In genomic region chr7:49616258-49616735, GRCm38 (mm10) we compare ENCODE assay signal across 9 mouse cellular contexts. TPM values are rescaled to one million over a fixed set of nuclear protein-coding genes. Genes with fewer than 3 reads are reported as not detected.
DNase-seq lines count a peak whose midpoint lies in the region; ATAC-seq and TF ChIP-seq lines count a peak whose summit lies in the region.
"Had no signal": no experiment of that assay in that cellular context is flagged by ENCODE, and none has a peak within 500 bp of the region (broad histone marks: within the 10 kb centered on the region; RNA-seq: fewer than 3 reads in every experiment).

No protein-coding gene starts in this region.

- 5% methylated on average over 7 of the region's 7 CpGs for WGBS in cerebellum, adult 2 months
- WGBS in intestine, embryonic 15.5 days: 8% methylated on average over 6 of the region's 7 CpGs
- WGBS in liver, postnatal 0 days (ENCODE audit: insufficient replicate concordance): 6% methylated on average over 6 of the region's 7 CpGs
- 10% methylated on average over 6 of the region's 7 CpGs for WGBS in neural tube, embryonic 14.5 days

- no peak overlapping the region for H3ac ChIP-seq in C2C12 (ENCODE audit: control insufficient read depth, insufficient read length, low read depth)

- peak; percentile 59 for ATAC-seq in intestine, embryonic 15.5 days
- peak; percentile 53; the same call in 1 of the 2 replicates for ATAC-seq in liver, postnatal 0 days
- ATAC-seq in neural tube, embryonic 14.5 days (ENCODE audit: low read depth): peak; percentile 84

- H3K27me3 ChIP-seq in C2C12 (ENCODE audit: control insufficient read depth, insufficient read depth, insufficient read length) (no peaks in the 10 kb centered on the region), ES-Bruce4 (ENCODE audit: control insufficient read depth, insufficient read depth, low read length, poor library complexity, severe bottlenecking) (no peaks in the 10 kb centered on the region)
- no peaks in the 10 kb centered on the region for H3K27me3 ChIP-seq in cerebellum, adult 2 months (ENCODE audit: control insufficient read depth, insufficient read depth, low read length)
- no peaks in the 10 kb centered on the region for H3K27me3 ChIP-seq in intestine, embryonic 15.5 days (replicated peaks)
- H3K27me3 ChIP-seq in liver, postnatal 0 days (ENCODE audit: insufficient read depth, low read length): no peaks in the 10 kb centered on the region
- peaks cover 40% of the 10 kb centered on the region for H3K27me3 ChIP-seq in neural tube, embryonic 14.5 days (ENCODE audit: control insufficient read depth, insufficient read depth, low read length)
- H3K27me3 ChIP-seq: liver, embryonic 13.5 days had no signal

- H3K9me3 ChIP-seq in ES-Bruce4 (replicated peaks; ENCODE audit: control insufficient read depth, insufficient read depth, low read length, poor library complexity, severe bottlenecking): no peaks in the 10 kb centered on the region
- no peaks in the 10 kb centered on the region for H3K9me3 ChIP-seq in intestine, embryonic 15.5 days
- H3K9me3 ChIP-seq in liver, postnatal 0 days (ENCODE audit: low read length): no peaks in the 10 kb centered on the region
- no peaks in the 10 kb centered on the region for H3K9me3 ChIP-seq in neural tube, embryonic 14.5 days (ENCODE audit: control insufficient read depth, low read length)
- H3K9me3 ChIP-seq: liver, embryonic 13.5 days had no signal

- peak; percentile 35 to 53 for DNase-seq in cerebellum, adult 2 months
- peak; percentile 75 for DNase-seq in forelimb bud, embryonic 11.5 days (ENCODE audit: low read depth, low spot score)
- DNase-seq in liver, postnatal 0 days: peak; percentile 77
- peak; percentile 50 for DNase-seq in yolk sac, embryonic 10.5 days (ENCODE audit: low spot score)
- DNase-seq: liver, embryonic 13.5 days had no signal

- no peak for TF ChIP-seq EP300 in ES-Bruce4 (IDR thresholded peaks at IDR 0.05; ENCODE audit: insufficient read depth, low read depth, low read length)
- TF ChIP-seq EP300 in liver, postnatal 0 days (IDR thresholded peaks at IDR 0.05; ENCODE audit: low read depth): no peak

- peak; percentile 71 for TF ChIP-seq CTCF in C2C12 (IDR thresholded peaks at IDR 0.05; ENCODE audit: control insufficient read depth, insufficient read depth, insufficient read length)
- TF ChIP-seq CTCF in ES-Bruce4 (IDR thresholded peaks at IDR 0.05; ENCODE audit: low read depth, low read length): peak; percentile 75
- peak; percentile 91 for TF ChIP-seq CTCF in cerebellum, adult 2 months (IDR thresholded peaks at IDR 0.05; ENCODE audit: borderline replicate concordance, insufficient read depth, low read depth, low read length)
- peak; percentile 81 for TF ChIP-seq CTCF in liver, postnatal 0 days (IDR thresholded peaks at IDR 0.05; ENCODE audit: low read depth)

- no peaks in the 10 kb centered on the region for H3K79me2 ChIP-seq in C2C12 (ENCODE audit: control insufficient read depth, insufficient read depth)

- H3K9ac ChIP-seq in ES-Bruce4 (ENCODE audit: low read depth, poor library complexity, severe bottlenecking): no peak overlapping the region
- no peak overlapping the region for H3K9ac ChIP-seq in intestine, embryonic 15.5 days
- no peak overlapping the region for H3K9ac ChIP-seq in liver, postnatal 0 days (replicated peaks)
- H3K9ac ChIP-seq in neural tube, embryonic 14.5 days (replicated peaks; ENCODE audit: low read depth, low read length): no peak overlapping the region
- H3K9ac ChIP-seq: liver, embryonic 13.5 days had no signal

- no peaks in the 10 kb centered on the region for H3K36me3 ChIP-seq in C2C12 (ENCODE audit: control insufficient read depth, insufficient read depth)
- H3K36me3 ChIP-seq in ES-Bruce4 (ENCODE audit: control insufficient read depth, insufficient read depth, low read length, poor library complexity, severe bottlenecking): no peaks in the 10 kb centered on the region
- no peaks in the 10 kb centered on the region for H3K36me3 ChIP-seq in intestine, embryonic 15.5 days
- H3K36me3 ChIP-seq in liver, postnatal 0 days (replicated peaks; ENCODE audit: insufficient read depth, low read length): no peaks in the 10 kb centered on the region
- no peaks in the 10 kb centered on the region for H3K36me3 ChIP-seq in neural tube, embryonic 14.5 days (ENCODE audit: control insufficient read depth, insufficient read depth, low read length)
- H3K36me3 ChIP-seq: liver, embryonic 13.5 days had no signal

- no peaks in the 10 kb centered on the region for H3K4me1 ChIP-seq in ES-Bruce4 (ENCODE audit: control insufficient read depth, insufficient read depth, low read length)
- no peaks in the 10 kb centered on the region for H3K4me1 ChIP-seq in cerebellum, adult 2 months (ENCODE audit: control insufficient read depth, insufficient read depth, low read length)
- H3K4me1 ChIP-seq in intestine, embryonic 15.5 days (replicated peaks): no peaks in the 10 kb centered on the region
- no peaks in the 10 kb centered on the region for H3K4me1 ChIP-seq in liver, postnatal 0 days (ENCODE audit: insufficient read depth)
- H3K4me1 ChIP-seq in neural tube, embryonic 14.5 days (ENCODE audit: control insufficient read depth, insufficient read depth, low read length): no peaks in the 10 kb centered on the region
- H3K4me1 ChIP-seq: liver, embryonic 13.5 days had no signal

- H3K4me3 ChIP-seq in C2C12 (ENCODE audit: insufficient read depth, poor library complexity, severe bottlenecking) (no peak overlapping the region), ES-Bruce4 (ENCODE audit: low read depth, low read length) (no peak overlapping the region)
- no peak overlapping the region for H3K4me3 ChIP-seq in cerebellum, adult 2 months (replicated peaks; ENCODE audit: insufficient read depth, low read depth, low read length)
- no peak overlapping the region for H3K4me3 ChIP-seq in intestine, embryonic 15.5 days (replicated peaks)
- no peak overlapping the region for H3K4me3 ChIP-seq in liver, postnatal 0 days (ENCODE audit: low read depth, low read length)
- H3K4me3 ChIP-seq in neural tube, embryonic 14.5 days (ENCODE audit: low read depth, low read length): no peak overlapping the region
- H3K4me3 ChIP-seq: liver, embryonic 13.5 days had no signal

- H3K27ac ChIP-seq in ES-Bruce4 (ENCODE audit: insufficient read depth, low read length): no peak overlapping the region
- H3K27ac ChIP-seq in cerebellum, adult 2 months (ENCODE audit: insufficient read depth, low read length): no peak overlapping the region
- H3K27ac ChIP-seq in intestine, embryonic 15.5 days: no peak overlapping the region
- no peak overlapping the region for H3K27ac ChIP-seq in liver, postnatal 0 days (ENCODE audit: low read depth)
- no peak overlapping the region for H3K27ac ChIP-seq in neural tube, embryonic 14.5 days (ENCODE audit: low read depth, low read length)
- H3K27ac ChIP-seq: liver, embryonic 13.5 days had no signal

- peak overlapping the region; percentile 31; the same call in 1 of the 2 replicates for H3K4me2 ChIP-seq in intestine, embryonic 15.5 days (replicated peaks)
- H3K4me2 ChIP-seq in liver, postnatal 0 days (ENCODE audit: low read depth, low read length): no peak overlapping the region
- H3K4me2 ChIP-seq in neural tube, embryonic 14.5 days (ENCODE audit: low read depth, low read length): no peak overlapping the region; the same call in 1 of the 2 replicates
- H3K4me2 ChIP-seq: liver, embryonic 13.5 days had no signal

- no peak for TF ChIP-seq POLR2A in ES-Bruce4 (IDR thresholded peaks at IDR 0.05; ENCODE audit: insufficient read depth, low read length)
- no peak for TF ChIP-seq POLR2A in cerebellum, adult 2 months (IDR thresholded peaks at IDR 0.05; ENCODE audit: borderline replicate concordance, insufficient read depth, low read length)

- H3K79me3 ChIP-seq in C2C12 (ENCODE audit: low read depth): no peaks in the 10 kb centered on the region

TF ChIP-seq in C2C12, 6 proteins besides CTCF, POLR2A, EP300 and RAD21:
- TF ChIP-seq MAX (IDR thresholded peaks at IDR 0.05) (no peak), USF1 (IDR thresholded peaks at IDR 0.05; ENCODE audit: low read depth) (no peak), CEBPB (IDR thresholded peaks at IDR 0.05; ENCODE audit: low read depth) (no peak), MYOD1 (IDR thresholded peaks at IDR 0.05; ENCODE audit: control insufficient read depth, insufficient read length, low read depth) (no peak), FOSL1 (IDR thresholded peaks at IDR 0.05; ENCODE audit: insufficient read depth, low read length, poor library complexity, severe bottlenecking) (no peak), MYOG (IDR thresholded peaks at IDR 0.05; ENCODE audit: control insufficient read depth, extremely low read depth, insufficient read length) (no peak)

RNA-seq across cellular contexts. Expression of gene Dbx1, which starts 20.4 kb away (rescaled TPM):
- polyA plus RNA-seq in C2C12 (2012; fragmentation: generic; extraction: Trizol): not detected
- polyA plus RNA-seq in ES-Bruce4 (2011; ENCODE audit: insufficient read depth, insufficient read length, low read depth, missing spikeins): not detected in 2 replicates
- polyA plus RNA-seq in cerebellum, adult 2 months (2012; rRNA removed): not detected in 2 replicates
- not detected in 2 replicates for polyA plus RNA-seq in intestine, embryonic 15.5 days (2015; fragmentation: Nextera tagmentation; extraction: Ambion mirVana)
- not detected in 2 replicates for polyA plus RNA-seq in liver, postnatal 0 days (2015; fragmentation: Nextera tagmentation; extraction: Ambion mirVana)
- 1.9 and 2.7 TPM in 2 replicates for polyA plus RNA-seq in neural tube, embryonic 14.5 days (2014; fragmentation: Nextera tagmentation; extraction: Ambion mirVana)
